Mouse (Mus musculus) heart, embryonic 11.5 days (tissue): ENCODE data around the gene Klhdc4. TPM values are rescaled to one million over a fixed set of nuclear protein-coding genes. Genes with fewer than 3 reads are reported as not detected.

ENCODE experiments used
- ATAC-seq: fragments of 200-750 bp; cut with Nextera tagmentation; replicated peaks from 2 replicates; pipeline ENCODE4 v1.8.0; 2017; ENCODE audit warnings: moderate library complexity; ENCODE audit not compliant: insufficient number of reproducible peaks, low FRiP score, low TSS enrichment
- H3K27ac ChIP-seq: fragments of 300-500 bp; sonication (generic); 2 replicates; pipeline ENCODE4 v1.5.1; 2014; ENCODE audit warnings: mild to moderate bottlenecking, low read depth, low read length
- H3K27me3 ChIP-seq: fragments of 300-500 bp; sonication (generic); 2 replicates; pipeline ENCODE4 v1.6.1; 2014; ENCODE audit warnings: mild to moderate bottlenecking, low read length, mixed read lengths; ENCODE audit not compliant: control insufficient read depth, insufficient read depth
- H3K36me3 ChIP-seq: fragments of 300-500 bp; sonication (generic); 2 replicates; pipeline ENCODE4 v1.6.1; 2014; ENCODE audit warnings: mild to moderate bottlenecking, low read length, moderate library complexity, mixed read lengths; ENCODE audit not compliant: control insufficient read depth, insufficient read depth
- H3K4me1 ChIP-seq: fragments of 300-500 bp; sonication (generic); 2 replicates; pipeline ENCODE4 v1.6.1; 2014; ENCODE audit warnings: low read length; ENCODE audit not compliant: control insufficient read depth, insufficient read depth
- H3K4me2 ChIP-seq: fragments of 300-500 bp; sonication (generic); 2 replicates; pipeline ENCODE4 v1.6.1; 2014; ENCODE audit warnings: mild to moderate bottlenecking, moderate library complexity
- H3K4me3 ChIP-seq: fragments of 300-500 bp; sonication (generic); 2 replicates; pipeline ENCODE4 v1.5.1; 2014; ENCODE audit warnings: low read depth, low read length
- H3K9ac ChIP-seq: fragments of 300-500 bp; sonication (generic); 2 replicates; pipeline ENCODE4 v1.6.1; 2014; ENCODE audit warnings: mild to moderate bottlenecking, low read depth, low read length, moderate library complexity
- H3K9me3 ChIP-seq: fragments of 300-500 bp; sonication (generic); replicated peaks from 2 replicates; pipeline ENCODE4 v1.6.1; 2016; ENCODE audit warnings: low read length; ENCODE audit not compliant: control insufficient read depth
- WGBS: fragments of 180-500 bp; shearing (Covaris S2); extraction: QIAGEN DNeasy Blood & Tissue Kit; methylation state at CpG from one replicate; pipeline ENCODE4 v1.1.7; 2014; ENCODE audit not compliant: insufficient replicate concordance; 5-methylcytosine and 5-hydroxymethylcytosine counted together
- polyA plus RNA-seq: library from polyadenylated mRNA; unstranded; fragments of >200 nt; fragmentation: Nextera tagmentation; extraction: Ambion mirVana; gene quantifications from 2 replicates; pipeline ENCODE4 v1.2.1, GENCODE M21; 2014

Klhdc4 gene
- polyA plus RNA-seq, 1 experiment from 2014 or later: 31.1 TPM

- no peak for ATAC-seq
- no peak overlapping the region for H3K27ac ChIP-seq
- 0 out of 2 replicates have a peak, but pooled peaks cover 5% of the 10 kb centered on the region for H3K27me3 ChIP-seq
- H3K9me3 ChIP-seq: no peaks in the 10 kb centered on the region
- WGBS: 60% methylated on average over 3 of the region's 3 CpGs
- no peaks in the 10 kb centered on the region for H3K4me1 ChIP-seq
- no peaks in the 10 kb centered on the region for H3K36me3 ChIP-seq
- H3K4me3 ChIP-seq: no peak overlapping the region
- no peak overlapping the region for H3K9ac ChIP-seq
- H3K4me2 ChIP-seq: no peak overlapping the region
Measured at GRCm38 (mm10) chr8:121769095-121769494, 60.3 kb downstream of the Klhdc4 start.

GRCm38 (mm10) chr8:121765594-121766138 is 63.7 kb downstream of the Klhdc4 start:
- Histone ChIP-seq H3K27ac (no peak overlapping the region), H3K4me2 (no peak overlapping the region), H3K9ac (no peak overlapping the region), H3K27me3 (peaks cover 5% of the 10 kb centered on the region; the same call in 1 of the 2 replicates), H3K36me3 (no peaks in the 10 kb centered on the region), H3K9me3 (no peaks in the 10 kb centered on the region), H3K4me1 (no peaks in the 10 kb centered on the region), H3K4me3 (no peak overlapping the region)
- no peak for ATAC-seq
- 69% methylated on average over 7 of the region's 7 CpGs for WGBS

- peaks cover 5% of the 10 kb centered on the region; the same call in 1 of the 2 replicates for H3K27me3 ChIP-seq
- no peak overlapping the region for H3K4me3 ChIP-seq
- H3K27ac ChIP-seq: no peak overlapping the region
- WGBS: 59% methylated on average over 9 of the region's 9 CpGs
- no peak for ATAC-seq
- H3K9ac ChIP-seq: no peak overlapping the region
- H3K4me2 ChIP-seq: no peak overlapping the region
- no peaks in the 10 kb centered on the region for H3K4me1 ChIP-seq
- H3K36me3 ChIP-seq: no peaks in the 10 kb centered on the region
- no peaks in the 10 kb centered on the region for H3K9me3 ChIP-seq
Measured at GRCm38 (mm10) chr8:121763700-121764013, 65.7 kb downstream of the Klhdc4 start.

- H3K27me3 ChIP-seq: peaks cover 5% of the 10 kb centered on the region; the same call in 1 of the 2 replicates
- H3K4me2 ChIP-seq: no peak overlapping the region
- H3K36me3 ChIP-seq: no peaks in the 10 kb centered on the region
- no peak overlapping the region for H3K9ac ChIP-seq
- no peaks in the 10 kb centered on the region for H3K4me1 ChIP-seq
- no peak for ATAC-seq
- H3K27ac ChIP-seq: no peak overlapping the region
- no peak overlapping the region for H3K4me3 ChIP-seq
- no peaks in the 10 kb centered on the region for H3K9me3 ChIP-seq
- WGBS: 50% methylated on average over 7 of the region's 7 CpGs
Measured at GRCm38 (mm10) chr8:121762999-121763699, 66.2 kb downstream of the Klhdc4 start.

- Histone ChIP-seq H3K4me1 (no peaks in the 10 kb centered on the region), H3K27ac (no peak overlapping the region), H3K9ac (no peak overlapping the region), H3K4me3 (no peak overlapping the region), H3K9me3 (no peaks in the 10 kb centered on the region), H3K4me2 (no peak overlapping the region), H3K36me3 (no peaks in the 10 kb centered on the region), H3K27me3 (peaks cover 2% of the 10 kb centered on the region; the same call in 1 of the 2 replicates)
- no peak for ATAC-seq
- WGBS: 22% methylated on average over 10 of the region's 10 CpGs
Measured at GRCm38 (mm10) chr8:121761480-121761879, 67.9 kb downstream of the Klhdc4 start.

- peaks cover 9% of the 10 kb centered on the region for H3K27me3 ChIP-seq
- H3K36me3 ChIP-seq: no peaks in the 10 kb centered on the region
- H3K9ac ChIP-seq: no peak overlapping the region
- no peak overlapping the region for H3K4me3 ChIP-seq
- H3K9me3 ChIP-seq: no peaks in the 10 kb centered on the region
- H3K4me2 ChIP-seq: no peak overlapping the region
- H3K4me1 ChIP-seq: no peaks in the 10 kb centered on the region
- WGBS: 72% methylated on average over 7 of the region's 7 CpGs
- no peak for ATAC-seq
- H3K27ac ChIP-seq: no peak overlapping the region
Measured at GRCm38 (mm10) chr8:121760484-121760883, 68.9 kb downstream of the Klhdc4 start.

- ATAC-seq: no peak
- 53% methylated on average over 12 of the region's 12 CpGs for WGBS
- peaks cover 29% of the 10 kb centered on the region for H3K27me3 ChIP-seq
- H3K36me3 ChIP-seq: no peaks in the 10 kb centered on the region
- no peaks in the 10 kb centered on the region for H3K4me1 ChIP-seq
- no peak overlapping the region for H3K4me2 ChIP-seq
- no peak overlapping the region for H3K4me3 ChIP-seq
- no peak overlapping the region for H3K9ac ChIP-seq
- no peaks in the 10 kb centered on the region for H3K9me3 ChIP-seq
- H3K27ac ChIP-seq: no peak overlapping the region
Measured at GRCm38 (mm10) chr8:121758470-121758869, 70.9 kb downstream of the Klhdc4 start.

- H3K27me3 ChIP-seq: peaks cover 51% of the 10 kb centered on the region
- ATAC-seq: no peak
- 24% methylated on average over 3 of the region's 3 CpGs for WGBS
- no peak overlapping the region for H3K4me3 ChIP-seq
- no peaks in the 10 kb centered on the region for H3K4me1 ChIP-seq
- H3K9me3 ChIP-seq: peaks cover 6% of the 10 kb centered on the region; the same call in 1 of the 2 replicates
- no peak overlapping the region for H3K9ac ChIP-seq
- no peaks in the 10 kb centered on the region for H3K36me3 ChIP-seq
- H3K4me2 ChIP-seq: no peak overlapping the region
- H3K27ac ChIP-seq: no peak overlapping the region
Measured at GRCm38 (mm10) chr8:121751407-121751806, 78.0 kb downstream of the Klhdc4 start.

- H3K4me1 ChIP-seq: no peaks in the 10 kb centered on the region
- peaks cover 6% of the 10 kb centered on the region; the same call in 1 of the 2 replicates for H3K9me3 ChIP-seq
- H3K36me3 ChIP-seq: no peaks in the 10 kb centered on the region
- H3K27me3 ChIP-seq: peaks cover 45% of the 10 kb centered on the region
- no peak overlapping the region for H3K27ac ChIP-seq
- ATAC-seq: no peak
- H3K4me3 ChIP-seq: no peak overlapping the region
- WGBS: 29% methylated on average over 3 of the region's 3 CpGs
- no peak overlapping the region for H3K9ac ChIP-seq
- no peak overlapping the region for H3K4me2 ChIP-seq
Measured at GRCm38 (mm10) chr8:121750512-121750911, 78.9 kb downstream of the Klhdc4 start.
